Mouse (Mus musculus): ENCODE measurements around the gene Cela1.

- TF ChIP-seq CTCF (IDR thresholded peaks at IDR 0.05; ENCODE audit: extremely low read depth, insufficient read depth, low read length) (no peak), POLR2A (IDR thresholded peaks at IDR 0.05; ENCODE audit: extremely low read depth, insufficient read depth, low read length) (no peak)
Measured at GRCm38 (mm10) chr15:100664813-100665274, 22.9 kb downstream of the Cela1 start.
